Mouse (Mus musculus): ENCODE results near the gene Nlrp9b. TPM values are rescaled to one million over a fixed set of nuclear protein-coding genes. Genes with fewer than 3 reads are reported as not detected.

The Nlrp9b gene
- not detected for total RNA-seq (2023)

DNA sequence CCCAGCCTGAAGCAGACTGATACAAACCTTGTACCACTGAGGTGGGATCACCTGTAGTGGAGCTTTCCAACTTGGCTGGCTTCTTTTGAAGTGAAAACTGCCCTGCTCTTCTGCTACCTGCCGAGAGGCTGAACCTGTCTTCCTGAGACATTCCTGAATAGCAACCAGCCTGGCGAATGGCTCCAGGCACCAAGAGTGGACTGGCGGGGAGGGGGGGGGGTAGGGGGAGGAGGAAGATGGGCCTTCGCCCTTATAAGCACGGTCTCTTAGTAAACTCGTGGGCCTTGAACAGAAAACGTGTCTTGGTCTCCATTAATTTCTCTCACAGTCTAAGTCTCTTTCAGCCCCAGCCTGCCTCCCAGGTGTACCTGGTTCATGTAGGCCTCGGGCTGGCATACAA is at the start of gene Nlrp9b:
TSS of gene Nlrp9b (plus strand) at position 301 of the 400 bp plus-strand sequence.

DNA sequence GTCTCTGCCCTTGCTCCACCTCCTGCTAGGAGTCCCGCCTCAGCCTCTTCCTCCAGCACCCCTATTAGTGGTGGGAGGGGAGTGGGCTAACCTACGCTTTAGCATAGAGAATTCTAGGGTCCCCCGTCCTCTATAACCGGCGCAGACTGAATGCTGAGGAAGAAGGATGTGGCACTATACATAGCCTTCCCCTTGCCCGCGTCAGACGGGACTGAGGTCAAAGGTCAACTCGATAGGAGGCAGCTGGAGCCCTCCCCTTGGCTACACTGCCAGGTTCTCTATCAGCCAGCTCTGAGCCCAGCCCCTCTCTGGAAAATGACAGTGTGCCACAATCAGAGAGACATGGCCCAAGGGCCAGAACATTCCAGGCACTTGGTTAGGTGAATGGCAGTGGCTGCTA is 40.7 kb upstream of the Nlrp9b start, which contains the start of gene Igsf23:
TSS of gene Igsf23 (minus strand) at position 168 of the 400 bp plus-strand sequence.

DNA sequence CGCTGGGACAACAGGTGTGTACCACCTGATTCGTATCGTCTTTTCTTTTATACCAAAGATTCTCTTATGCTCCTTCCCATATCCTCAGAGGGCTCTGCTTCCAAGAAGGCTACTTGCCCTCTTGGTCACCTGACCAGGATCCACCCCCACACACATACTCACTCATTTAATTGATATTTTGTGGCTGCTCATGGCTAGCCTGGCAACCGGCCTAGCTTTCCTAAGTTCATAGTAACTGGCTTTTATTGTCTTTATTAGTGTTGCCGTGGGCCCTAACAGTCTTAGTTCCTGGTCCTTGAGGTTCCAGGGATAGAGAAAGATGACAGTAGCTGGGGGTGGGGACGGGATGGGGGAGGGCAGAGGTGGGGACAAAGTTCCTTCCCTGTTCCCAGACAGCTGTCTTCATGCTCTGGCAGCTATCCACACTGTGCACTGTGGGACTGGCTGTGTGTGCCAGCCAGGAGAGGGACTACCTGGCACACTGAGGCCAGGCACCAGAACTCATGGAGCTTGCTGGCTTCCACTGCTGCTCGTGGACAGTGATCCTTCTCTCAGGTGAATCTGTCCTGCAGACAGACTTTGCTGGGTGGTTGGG is 26.2 kb upstream of the Nlrp9b start, which contains the start of gene Ceacam20:
TSS of gene Ceacam20 (plus strand) at position 428 of the 595 bp plus-strand sequence.

GRCm38 (mm10) chr7:20099380-20099779 is 108.1 kb downstream of the Nlrp9b start, which contains the start of gene Vmn1r91:
Gene Vmn1r91, plus strand, starts transcription at chr7:20099680.

DNA sequence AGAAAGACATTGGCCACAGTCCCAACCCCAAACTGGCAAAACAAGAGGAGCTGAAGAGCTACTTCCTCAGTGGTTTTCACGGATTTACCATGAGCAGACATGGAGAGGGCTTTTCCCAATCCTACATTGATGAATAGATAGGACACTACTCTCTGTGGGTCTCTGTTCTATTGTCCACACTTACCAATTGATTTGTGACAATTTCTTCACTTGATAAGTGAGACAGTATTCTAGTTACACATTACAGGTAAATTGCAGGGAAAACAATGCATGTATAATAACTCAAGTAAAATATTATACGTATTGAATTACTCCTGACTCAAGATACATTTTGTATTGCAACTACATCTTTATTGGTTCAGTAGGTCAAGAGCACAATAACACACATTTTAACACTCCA is 131.2 kb downstream of the Nlrp9b start, which contains the start of gene Gm16442:
TSS of gene Gm16442 (minus strand) at position 101 of the 400 bp plus-strand sequence.

Other genes starting within 250 kb of the Nlrp9b start
- gene Nectin2, start 241.0 kb upstream of the Nlrp9b start, total RNA-seq (2023), result 1 to 10 TPM in 1 of 2 experiments, under 1 TPM in 1; 0.91 to 2.5 TPM
- under 1 TPM; 0.76 to 0.97 TPM for gene Bcam, start 220.4 kb upstream of the Nlrp9b start, total RNA-seq (2023)
- gene Cblc, start 194.7 kb upstream of the Nlrp9b start, total RNA-seq (2023), result not detected
- gene Bcl3, start 168.7 kb upstream of the Nlrp9b start, total RNA-seq (2023), result 10 to 100 TPM; 71.7 to 91.9 TPM
- not detected for gene Gm19345, start 139.5 kb upstream of the Nlrp9b start, total RNA-seq (2023)
- 1 to 10 TPM; 1.9 to 2.9 TPM for gene Ceacam16, start 130.2 kb upstream of the Nlrp9b start, total RNA-seq (2023)
- gene Ceacam19, start 103.5 kb upstream of the Nlrp9b start, total RNA-seq (2023), result 1 to 10 TPM; 2.4 to 2.7 TPM
- 10 to 100 TPM; 22.2 to 29.1 TPM for gene Pvr, start 70.3 kb upstream of the Nlrp9b start, total RNA-seq (2023)
- not detected for gene Igsf23, start 40.7 kb upstream of the Nlrp9b start, total RNA-seq (2023)
- not detected for gene Ceacam20, start 26.1 kb upstream of the Nlrp9b start, total RNA-seq (2023)
- gene Vmn1r91, start 108.2 kb downstream of the Nlrp9b start, total RNA-seq (2023), result not detected
- gene Gm16442, start 131.1 kb downstream of the Nlrp9b start, total RNA-seq (2023), result not detected
- not detected for gene Vmn1r93, start 147.6 kb downstream of the Nlrp9b start, total RNA-seq (2023)
- gene Vmn1r94, start 176.9 kb downstream of the Nlrp9b start, total RNA-seq (2023), result not detected
- gene Vmn1r95, start 202.2 kb downstream of the Nlrp9b start, total RNA-seq (2023), result not detected
- not detected for gene Gm6164, start 214.1 kb downstream of the Nlrp9b start, total RNA-seq (2023)
- not detected for gene Gm4498, start 242.4 kb downstream of the Nlrp9b start, total RNA-seq (2023)